Mouse (Mus musculus): ENCODE measurements at regions not wholly inside any gene's neighbourhood (a gene's known extent, or its start where the extent isn't known, plus 50 kb on each side); places are given as distances from the start of the nearest gene placed in this dataset.

- DNase-seq (ENCODE audit: low spot score in 2 of 2): no peak
These were observed 97.3 kb upstream of the Tmtc4 start for GRCm38 (mm10) chr14:123081016-123081714.

GRCm38 (mm10) chr14:123079733-123080132, 95.9 kb upstream of the Tmtc4 start:
- no peak for DNase-seq (ENCODE audit: low spot score in 2 of 2)

GRCm38 (mm10) chr14:123078804-123079203, 95.0 kb upstream of the Tmtc4 start:
- no peak for DNase-seq (ENCODE audit: low spot score in 2 of 2)

GRCm38 (mm10) chr14:123066344-123066743, 82.5 kb upstream of the Tmtc4 start:
- DNase-seq (ENCODE audit: low spot score in 2 of 2): no peak

GRCm38 (mm10) chr14:123065566-123065965, 81.7 kb upstream of the Tmtc4 start:
- no peak for DNase-seq (ENCODE audit: low spot score in 2 of 2)

- DNase-seq (ENCODE audit: low spot score in 2 of 2): no peak
These were observed 81.3 kb upstream of the Tmtc4 start for GRCm38 (mm10) chr14:123065136-123065535.

GRCm38 (mm10) chr14:123062908-123063307, 79.1 kb upstream of the Tmtc4 start:
- no peak for DNase-seq (ENCODE audit: low spot score in 2 of 2)

GRCm38 (mm10) chr14:123056976-123057375, 73.1 kb upstream of the Tmtc4 start:
- DNase-seq (ENCODE audit: low spot score in 2 of 2): no peak

GRCm38 (mm10) chr14:123048451-123048850, 64.6 kb upstream of the Tmtc4 start:
- no peak for DNase-seq (ENCODE audit: low spot score in 2 of 2)

- no peak for DNase-seq (ENCODE audit: low spot score in 2 of 2)
These were observed 56.2 kb upstream of the Tmtc4 start for GRCm38 (mm10) chr14:123040046-123040445.

- no peak for DNase-seq (ENCODE audit: low spot score in 2 of 2)
These were observed 53.6 kb upstream of the Tmtc4 start for GRCm38 (mm10) chr14:123037444-123037843.

Data from left cerebral cortex, adult 8-10 months (tissue).